Mouse (Mus musculus) liver, embryonic 11.5 days (tissue): ENCODE results near the gene Sirt4. TPM values are rescaled to one million over a fixed set of nuclear protein-coding genes. Genes with fewer than 3 reads are reported as not detected.
"Not testable (repeated sequence)": the region's sequence is repeated elsewhere in the genome, so short reads cannot be mapped to it uniquely, and the experiment has no call there.

ENCODE experiments used
- ATAC-seq: fragments of 200-750 bp; cut with Nextera tagmentation; replicated peaks from 2 replicates; pipeline ENCODE4 v1.8.0; 2017; ENCODE audit warnings: moderate number of reproducible peaks, mild to moderate bottlenecking, moderate TSS enrichment, moderate library complexity; ENCODE audit not compliant: low FRiP score
- DNase-seq: peaks from one replicate; pipeline ENCODE4 v3.0.0-alpha.2; 2017; ENCODE audit warnings: low spot score
- H3K27ac ChIP-seq: fragments of 300-500 bp; sonication (generic); 2 replicates; pipeline ENCODE4 v1.5.1; 2014; ENCODE audit warnings: mild to moderate bottlenecking, low read depth, low read length, control low read depth
- H3K27me3 ChIP-seq: fragments of 300-500 bp; sonication (generic); replicated peaks from 2 replicates; pipeline ENCODE4 v1.6.1; 2014; ENCODE audit warnings: low read length, mixed read lengths; ENCODE audit not compliant: control insufficient read depth, insufficient read depth
- H3K36me3 ChIP-seq: fragments of 300-500 bp; sonication (generic); 2 replicates; pipeline ENCODE4 v1.6.1; 2014; ENCODE audit warnings: mild to moderate bottlenecking, low read length, moderate library complexity, mixed read lengths; ENCODE audit not compliant: control insufficient read depth, insufficient read depth
- H3K4me1 ChIP-seq: fragments of 300-500 bp; sonication (generic); replicated peaks from 2 replicates; pipeline ENCODE4 v1.6.1; 2014; ENCODE audit warnings: low read length, mixed read lengths; ENCODE audit not compliant: control insufficient read depth, insufficient read depth
- H3K4me2 ChIP-seq: fragments of 300-500 bp; sonication (generic); 2 replicates; pipeline ENCODE4 v1.6.1; 2014; ENCODE audit warnings: mild to moderate bottlenecking, control low read depth, moderate library complexity
- H3K4me3 ChIP-seq: fragments of 300-500 bp; sonication (generic); 2 replicates; pipeline ENCODE4 v1.5.1; 2014; ENCODE audit warnings: low read depth, low read length, control low read depth
- H3K9ac ChIP-seq: fragments of 300-500 bp; sonication (generic); 2 replicates; pipeline ENCODE4 v1.6.1; 2014; ENCODE audit warnings: low read depth, low read length, control low read depth
- H3K9me3 ChIP-seq: fragments of 300-500 bp; sonication (generic); 2 replicates; pipeline ENCODE4 v1.6.1; 2016; ENCODE audit warnings: low read length, inconsistent platforms, mixed read lengths; ENCODE audit not compliant: control insufficient read depth
- WGBS: fragments of 180-500 bp; shearing (Covaris S2); extraction: QIAGEN DNeasy Blood & Tissue Kit; methylation state at CpG from one replicate; pipeline ENCODE4 v1.1.7; 2014; 5-methylcytosine and 5-hydroxymethylcytosine counted together
- polyA plus RNA-seq: library from polyadenylated mRNA; unstranded; fragments of >200 nt; fragmentation: Nextera tagmentation; extraction: Ambion mirVana; gene quantifications from 2 replicates; pipeline ENCODE4 v1.2.1, GENCODE M21; 2014

Gene Sirt4
- polyA plus RNA-seq, 1 experiment from 2014 or later: 14.8 TPM

DNA sequence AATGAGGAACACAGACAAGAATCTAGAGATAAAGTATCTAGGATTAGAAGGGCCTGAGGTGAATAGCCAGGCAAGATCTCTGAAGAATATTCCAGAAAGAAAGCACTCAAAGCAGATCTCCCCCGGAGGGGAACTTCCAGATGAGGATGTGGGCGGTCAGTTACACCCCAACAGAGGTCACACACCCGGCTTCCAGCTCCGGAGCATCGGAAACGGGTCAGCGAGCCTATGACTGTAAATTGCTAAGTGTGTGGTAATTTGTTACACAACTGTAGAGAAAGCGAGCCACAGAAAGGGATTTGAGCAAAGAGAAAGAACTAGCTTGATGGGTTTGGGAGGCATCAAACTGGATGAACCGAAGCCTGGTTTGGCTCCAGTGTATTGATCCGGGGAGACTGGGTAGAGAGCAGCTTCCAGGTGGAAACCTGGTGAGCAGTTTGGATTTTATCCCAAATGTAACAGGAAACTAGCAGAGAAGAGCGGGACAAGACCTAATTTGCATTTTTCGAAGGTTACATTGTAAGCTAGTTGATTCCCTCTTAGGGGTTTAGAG is 15.9 kb upstream of the Sirt4 start:
- no peaks in the 10 kb centered on the region for H3K4me1 ChIP-seq
- no peak overlapping the region for H3K27ac ChIP-seq
- no peaks in the 10 kb centered on the region for H3K27me3 ChIP-seq
- H3K4me3 ChIP-seq: no peak overlapping the region
- ATAC-seq (no peak), DNase-seq (no peak)
- WGBS: 68% methylated on average over 12 of the region's 12 CpGs
- H3K36me3 ChIP-seq: no peaks in the 10 kb centered on the region
- H3K9me3 ChIP-seq: no peaks in the 10 kb centered on the region
- H3K9ac ChIP-seq: no peak overlapping the region
- H3K4me2 ChIP-seq: no peak overlapping the region

DNA sequence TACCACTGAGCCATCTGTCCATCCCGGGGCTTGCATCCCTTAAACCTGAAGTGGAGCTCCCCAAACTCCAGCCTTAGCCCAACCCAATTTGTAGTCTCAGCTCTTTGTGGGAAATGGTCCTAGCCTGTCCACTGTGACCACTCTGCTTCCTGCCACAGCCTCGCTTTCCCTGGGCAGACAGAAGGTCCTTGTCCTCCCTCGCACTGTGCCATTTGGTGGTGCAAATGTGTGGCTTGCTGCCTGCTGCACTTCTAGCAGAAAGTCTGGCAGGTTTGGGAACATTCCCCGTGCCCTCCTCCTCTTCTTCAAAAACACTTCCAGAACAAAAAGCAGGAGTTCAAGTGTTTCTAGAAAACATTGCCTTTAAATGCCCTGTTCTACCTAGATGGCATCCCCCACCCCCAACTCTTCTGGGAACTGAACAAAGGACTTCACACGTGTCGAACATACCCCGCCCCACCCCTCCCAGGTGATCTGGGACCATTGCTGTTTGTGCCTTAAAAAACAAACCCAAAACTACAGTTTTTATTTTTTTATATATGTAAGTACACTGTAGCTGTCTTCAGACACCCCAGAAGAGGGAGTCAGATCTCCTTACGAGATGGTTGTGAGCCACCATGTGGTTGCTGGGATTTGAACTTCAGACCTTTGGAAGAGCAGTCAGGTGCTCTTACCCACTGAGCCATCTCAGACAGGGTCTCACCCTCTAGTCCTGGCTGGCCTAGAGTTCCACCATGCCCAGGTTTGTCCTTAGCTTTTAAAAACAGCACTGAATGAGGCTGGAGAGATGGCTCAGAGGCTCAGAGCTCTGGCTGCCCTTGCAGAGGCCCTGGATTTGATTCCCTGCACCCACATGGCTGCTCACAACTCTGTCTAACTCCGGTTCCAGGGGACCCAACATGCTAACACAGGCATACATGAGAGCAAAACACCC is 14.0 kb upstream of the Sirt4 start:
- Histone ChIP-seq H3K4me1 (0 out of 2 replicates have a peak, but pooled peaks cover 2% of the 10 kb centered on the region), H3K4me2 (no peak overlapping the region), H3K4me3 (no peak overlapping the region), H3K9ac (no peak overlapping the region), H3K27me3 (no peaks in the 10 kb centered on the region), H3K9me3 (no peaks in the 10 kb centered on the region), H3K36me3 (no peaks in the 10 kb centered on the region), H3K27ac (no peak overlapping the region)
- 51% methylated on average over 9 of the region's 9 CpGs for WGBS
- DNase-seq (no peak), ATAC-seq (no peak)

DNA sequence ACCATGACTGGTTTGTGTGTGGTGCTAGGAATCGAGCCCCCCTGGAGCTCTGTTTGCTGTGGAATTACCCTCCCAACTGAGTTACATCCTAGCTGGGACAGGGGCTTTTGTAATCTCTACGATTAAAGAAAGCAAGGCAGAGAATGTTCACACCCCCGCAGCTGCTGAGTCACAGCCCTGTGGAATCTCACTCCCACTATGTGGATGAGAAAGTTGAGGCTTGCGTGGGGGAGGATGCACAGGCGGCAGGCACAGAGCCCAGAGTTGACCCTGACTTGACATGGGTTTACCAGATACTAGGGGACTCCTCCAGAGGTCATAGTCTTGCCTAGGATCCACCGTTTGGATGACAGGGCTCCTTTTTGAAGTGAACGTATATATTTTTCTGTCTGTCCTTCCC is 12.5 kb upstream of the Sirt4 start:
- Histone ChIP-seq H3K4me2 (no peak overlapping the region), H3K27me3 (no peaks in the 10 kb centered on the region), H3K9me3 (no peaks in the 10 kb centered on the region), H3K9ac (no peak overlapping the region), H3K36me3 (no peaks in the 10 kb centered on the region), H3K27ac (no peak overlapping the region), H3K4me3 (no peak overlapping the region), H3K4me1 (peaks cover 5% of the 10 kb centered on the region)
- ATAC-seq (no peak), DNase-seq (no peak)
- 74% methylated on average over 7 of the region's 7 CpGs for WGBS

DNA sequence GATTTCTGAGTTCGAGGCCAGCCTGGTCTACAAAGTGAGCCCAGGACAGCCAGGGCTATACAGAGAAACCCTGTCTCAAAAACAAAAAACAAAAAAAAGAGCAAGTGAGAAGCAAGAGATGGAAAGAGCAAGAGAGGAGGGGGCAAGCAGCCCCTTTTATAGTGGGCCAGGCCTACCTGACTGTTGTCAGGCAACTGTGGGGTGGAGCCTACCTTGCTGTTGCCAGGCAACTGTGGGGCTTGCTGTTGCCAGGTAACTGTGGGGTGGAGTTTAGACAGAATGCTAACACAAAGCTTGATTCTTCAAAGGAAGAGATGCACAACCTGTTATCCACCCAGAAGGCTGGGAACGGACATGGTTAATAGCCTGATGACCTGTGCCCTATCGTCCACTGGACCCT is 11.1 kb upstream of the Sirt4 start:
- WGBS: 80% methylated on average over 3 of the region's 3 CpGs
- not testable (repeated sequence) for H3K36me3 ChIP-seq, H3K4me3 ChIP-seq, H3K9me3 ChIP-seq, ATAC-seq, H3K4me2 ChIP-seq, H3K9ac ChIP-seq, H3K27ac ChIP-seq, H3K27me3 ChIP-seq, DNase-seq
- peaks cover 18% of the 10 kb centered on the region for H3K4me1 ChIP-seq

DNA sequence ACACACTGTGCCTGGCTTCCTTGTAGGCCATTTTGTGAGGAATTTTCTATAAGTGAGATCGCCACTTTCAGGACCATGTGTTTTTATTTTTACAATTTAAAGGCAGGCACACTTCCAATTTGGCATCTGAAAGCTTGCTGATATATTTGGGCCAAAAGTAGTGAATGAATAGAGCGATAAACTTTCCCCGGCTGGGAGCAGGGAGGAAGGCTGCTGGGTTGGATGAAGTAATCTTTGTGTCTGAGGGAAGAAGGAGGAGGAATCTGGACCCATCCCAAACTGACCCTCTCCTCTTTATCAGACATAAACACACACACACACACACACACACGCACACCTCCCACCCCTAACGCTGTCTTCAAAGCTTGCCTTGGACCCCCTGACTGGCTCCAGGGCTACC is 8.9 kb upstream of the Sirt4 start:
- Histone ChIP-seq H3K27me3 (no peaks in the 10 kb centered on the region), H3K9me3 (no peaks in the 10 kb centered on the region), H3K4me3 (no peak overlapping the region), H3K4me2 (no peak overlapping the region), H3K27ac (no peak overlapping the region), H3K36me3 (no peaks in the 10 kb centered on the region), H3K4me1 (peaks cover 21% of the 10 kb centered on the region), H3K9ac (no peak overlapping the region)
- 57% methylated on average over 5 of the region's 5 CpGs for WGBS
- ATAC-seq (no peak), DNase-seq (no peak)

DNA sequence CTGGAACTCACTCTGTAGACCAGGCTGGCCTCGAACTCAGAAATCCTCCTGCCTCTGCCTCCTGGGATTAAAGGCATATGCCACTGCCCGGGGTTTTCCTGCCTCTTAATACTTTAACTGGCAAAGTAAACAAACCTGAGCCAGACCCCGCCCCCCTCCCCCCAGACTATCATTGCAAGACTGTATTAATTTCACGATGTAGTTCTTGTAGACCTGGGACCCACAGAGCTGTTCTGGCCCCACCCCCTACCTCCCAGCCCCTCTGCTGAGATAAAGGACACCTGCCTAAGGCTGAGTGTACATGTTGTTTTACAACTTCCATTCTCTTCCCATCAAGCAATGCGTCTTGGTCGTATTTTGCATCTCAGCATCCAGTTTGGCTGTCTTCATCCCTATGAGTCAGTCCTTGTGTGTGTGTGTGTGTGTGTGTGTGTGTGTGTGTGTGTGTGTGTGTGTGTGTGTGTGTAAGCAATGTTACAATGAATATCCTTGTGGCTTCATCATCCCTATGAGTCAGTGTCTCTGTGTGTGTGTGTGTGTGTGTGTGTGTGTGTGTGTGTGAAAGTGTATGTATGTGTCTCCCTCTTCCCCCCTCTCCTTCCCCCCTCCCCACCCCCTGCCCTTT is 8.3 kb upstream of the Sirt4 start:
- ATAC-seq (no peak), DNase-seq (no peak)
- no peaks in the 10 kb centered on the region for H3K27me3 ChIP-seq
- no peak overlapping the region for H3K4me2 ChIP-seq
- H3K36me3 ChIP-seq: no peaks in the 10 kb centered on the region
- WGBS: 73% methylated on average over 6 of the region's 6 CpGs
- peaks cover 22% of the 10 kb centered on the region for H3K4me1 ChIP-seq
- H3K9me3 ChIP-seq: no peaks in the 10 kb centered on the region
- H3K9ac ChIP-seq: no peak overlapping the region
- H3K27ac ChIP-seq: no peak overlapping the region
- no peak overlapping the region for H3K4me3 ChIP-seq

DNA sequence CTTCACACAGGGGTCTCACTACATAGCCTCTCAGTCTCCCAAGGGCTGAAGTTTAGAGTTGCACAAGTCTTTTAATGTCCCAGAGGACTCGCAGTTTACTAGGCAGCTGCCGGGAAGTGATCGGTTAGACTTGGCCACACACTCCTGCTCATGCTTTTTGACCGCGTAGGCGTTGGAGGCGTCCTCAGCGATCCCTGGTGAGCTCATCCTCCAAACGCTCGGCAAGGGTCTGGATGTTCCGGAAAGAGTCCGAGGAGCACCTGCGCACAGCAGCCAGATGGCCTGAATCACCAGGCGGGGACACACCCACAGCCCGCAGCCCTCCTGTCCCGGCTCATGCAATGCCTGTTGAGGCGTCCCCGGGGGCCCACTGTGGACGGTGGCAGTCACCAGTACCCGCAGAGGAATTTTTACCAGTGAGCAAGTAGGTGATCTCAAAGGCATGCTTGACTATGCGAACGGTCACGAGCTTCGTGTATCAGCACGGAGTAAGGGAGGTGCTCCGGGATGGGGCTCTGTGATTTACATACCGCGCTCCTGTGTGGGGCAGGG is 7.3 kb upstream of the Sirt4 start:
- WGBS: 6% methylated on average over 28 of the region's 28 CpGs
- Histone ChIP-seq H3K27me3 (no peaks in the 10 kb centered on the region), H3K9me3 (no peaks in the 10 kb centered on the region), H3K4me1 (peaks cover 22% of the 10 kb centered on the region), H3K9ac (peak overlapping the region; percentile 48), H3K36me3 (no peaks in the 10 kb centered on the region), H3K4me3 (peak overlapping the region; percentile 26; the same call in 1 of the 2 replicates), H3K27ac (no peak overlapping the region), H3K4me2 (peak overlapping the region; percentile 74)
- ATAC-seq: no peak
- no peak for DNase-seq

DNA sequence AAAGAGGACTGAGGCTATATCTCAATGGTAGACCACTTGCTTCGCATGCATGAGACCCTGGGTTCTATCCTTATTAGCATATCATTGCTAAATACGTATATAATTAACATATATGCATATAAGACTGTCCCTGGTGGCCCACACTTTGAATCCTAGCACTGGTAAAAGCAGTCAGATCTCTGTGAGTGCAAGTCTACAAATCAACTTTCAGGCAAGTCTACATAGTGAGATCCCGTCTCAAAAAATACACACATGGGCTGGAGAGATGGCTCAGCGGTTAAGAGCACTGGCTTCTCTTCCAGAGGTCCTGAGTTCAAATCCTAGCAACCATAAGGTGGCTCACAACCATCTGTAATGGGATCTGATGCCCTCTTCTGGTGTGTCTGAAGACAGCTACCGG is 6.6 kb upstream of the Sirt4 start:
- no peak for DNase-seq
- H3K4me3 ChIP-seq: no peak overlapping the region
- H3K4me1 ChIP-seq: peaks cover 22% of the 10 kb centered on the region
- peak overlapping the region; percentile 63; the same call in 1 of the 2 replicates for H3K27ac ChIP-seq
- no peak overlapping the region for H3K9ac ChIP-seq
- WGBS: 27% methylated on average over 5 of the region's 5 CpGs
- no peaks in the 10 kb centered on the region for H3K36me3 ChIP-seq
- ATAC-seq: no peak
- peak overlapping the region; percentile 74 for H3K4me2 ChIP-seq
- H3K27me3 ChIP-seq: no peaks in the 10 kb centered on the region
- H3K9me3 ChIP-seq: no peaks in the 10 kb centered on the region
